Mouse (Mus musculus) left cerebral cortex, postnatal 36 days (tissue): ENCODE results near the gene Plekhm3. TPM values are rescaled to one million over a fixed set of nuclear protein-coding genes. Genes with fewer than 3 reads are reported as not detected.

Experiments
- DNase-seq, 2 experiments: peaks; one replicate each; pipeline ENCODE4 v3.0.0; 2021 to 2022; ENCODE audit warnings: low spot score in 2 of 2, mixed read lengths in 1 of 2
- intact Hi-C: fragments of 180-260 bp; cut with DNase I; formaldehyde crosslinking; loops from one replicate; pipeline ENCODE4 v1.15.1; 2025
- total RNA-seq, 2 experiments: library from RNA; stranded (reverse); gene quantifications; 2 replicates each; pipeline ENCODE4 v1.2.3; 2021

The Plekhm3 gene
- total RNA-seq, 2 experiments from 2014 or later = 34.6 to 40.4 TPM

DNA sequence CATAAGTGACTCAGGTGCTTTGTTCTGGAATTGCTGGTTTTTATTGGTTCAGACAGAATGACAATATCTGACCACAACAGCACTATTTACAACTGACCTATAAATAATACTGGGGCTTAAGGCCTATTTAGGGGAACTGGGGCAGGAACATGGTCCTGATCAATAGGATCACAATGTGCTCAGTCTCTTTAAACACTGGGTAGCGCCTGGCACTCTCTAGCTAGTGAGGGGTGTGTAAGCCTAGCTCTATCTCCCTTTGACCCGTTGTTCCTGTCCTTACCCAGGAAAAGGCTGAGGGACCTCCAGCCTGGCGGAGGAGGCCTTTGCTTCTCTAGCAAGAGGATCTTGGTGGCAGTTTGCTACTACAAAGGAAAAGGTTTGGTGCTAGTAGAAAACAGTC, 111.6 kb downstream of the Plekhm3 start:
- intact Hi-C loops = no loop called here
- no peak for DNase-seq

DNA sequence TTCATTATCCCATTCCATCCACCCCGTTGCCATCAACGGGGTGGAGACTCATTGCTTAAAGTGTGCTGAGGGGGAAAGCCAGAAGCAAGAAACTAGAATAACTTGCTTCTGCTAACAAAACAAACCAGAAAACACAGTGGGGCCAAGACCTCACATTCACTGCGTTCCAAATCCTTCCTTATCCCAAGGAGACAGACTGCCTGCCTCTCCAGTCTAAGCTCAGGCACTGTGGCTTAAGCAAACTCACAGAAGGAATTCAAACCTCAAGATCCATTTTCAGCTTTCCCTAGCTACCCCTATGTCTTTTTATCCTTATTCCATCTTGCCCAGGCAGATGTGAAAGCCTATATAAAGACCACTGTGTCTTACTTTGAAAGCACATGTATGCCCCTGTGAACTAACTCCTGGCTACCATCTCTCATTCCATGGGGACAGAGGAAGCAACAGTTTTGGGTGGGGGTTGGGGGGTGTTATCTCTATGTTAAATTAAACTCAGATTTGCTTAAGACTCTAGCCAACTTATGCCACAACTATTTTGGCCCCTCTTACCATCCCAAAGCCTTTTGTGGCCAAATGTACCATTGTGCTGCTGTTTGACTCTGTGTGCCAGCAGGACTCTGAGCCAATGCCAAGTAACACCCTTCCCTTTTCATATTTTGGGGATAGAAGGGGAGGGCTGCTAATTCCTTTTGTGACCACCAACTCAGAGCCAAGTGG, 112.6 kb downstream of the Plekhm3 start:
- intact Hi-C loops = no loop called here
- DNase-seq = no peak

GRCm38 (mm10) chr1:64840930-64841329, 115.7 kb downstream of the Plekhm3 start:
- DNase-seq = no peak
- intact Hi-C loops = no loop called here

DNA sequence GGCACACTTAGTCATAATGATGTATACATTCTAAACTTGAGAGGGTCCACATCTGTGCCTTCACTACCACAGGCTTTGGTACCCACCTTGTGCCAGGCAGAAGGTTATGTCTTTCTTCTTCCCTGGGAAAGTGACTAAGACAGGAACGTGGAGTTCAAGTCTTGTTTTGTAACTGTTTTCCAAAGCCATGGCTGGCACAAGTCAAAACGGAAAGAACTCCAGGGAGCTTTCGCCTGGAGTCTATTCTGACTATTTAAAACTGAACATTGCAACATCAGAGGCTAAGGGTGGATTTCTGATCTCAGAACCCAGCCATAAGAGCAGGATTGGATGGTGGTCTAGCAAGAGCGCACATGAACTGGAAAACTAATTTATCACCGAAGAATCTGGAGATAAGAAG, 120.0 kb downstream of the Plekhm3 start:
- intact Hi-C loops = no loop called here
- no peak for DNase-seq

GRCm38 (mm10) chr1:64836114-64836513, 120.5 kb downstream of the Plekhm3 start:
- no peak for DNase-seq
- intact Hi-C loops = no loop called here

- intact Hi-C loops = no loop called here
- DNase-seq = no peak
These were observed 125.1 kb downstream of the Plekhm3 start for GRCm38 (mm10) chr1:64831552-64831951.

GRCm38 (mm10) chr1:64827434-64827833, 129.2 kb downstream of the Plekhm3 start:
- intact Hi-C loops = no loop called here
- DNase-seq = no peak

- DNase-seq = no peak
- intact Hi-C loops = no loop called here
These were observed 130.1 kb downstream of the Plekhm3 start for GRCm38 (mm10) chr1:64826348-64827103.

DNA sequence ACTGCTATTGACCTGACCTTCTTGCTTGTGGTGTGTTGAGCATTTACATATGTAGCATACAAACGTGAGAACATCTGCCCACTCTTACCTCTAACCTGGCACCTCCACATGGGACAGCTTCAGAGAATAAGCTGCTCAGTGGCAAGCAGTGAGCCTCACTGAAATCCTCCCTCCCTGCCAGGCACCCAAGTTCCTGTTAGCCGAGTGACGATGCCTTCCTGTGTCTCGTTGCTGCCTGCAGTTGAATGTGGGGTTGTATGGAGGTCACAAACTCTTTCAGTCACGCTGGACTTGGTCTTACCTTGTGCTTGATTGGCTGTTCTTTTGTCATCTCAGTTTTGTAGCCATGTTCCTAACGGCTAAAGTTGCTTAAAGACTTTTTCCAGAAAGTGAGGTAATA, 133.1 kb downstream of the Plekhm3 start:
- no peak for DNase-seq
- intact Hi-C loops = no loop called here

- DNase-seq = no peak
- intact Hi-C loops = no loop called here
These were observed 138.9 kb downstream of the Plekhm3 start for GRCm38 (mm10) chr1:64817709-64818108.

DNA sequence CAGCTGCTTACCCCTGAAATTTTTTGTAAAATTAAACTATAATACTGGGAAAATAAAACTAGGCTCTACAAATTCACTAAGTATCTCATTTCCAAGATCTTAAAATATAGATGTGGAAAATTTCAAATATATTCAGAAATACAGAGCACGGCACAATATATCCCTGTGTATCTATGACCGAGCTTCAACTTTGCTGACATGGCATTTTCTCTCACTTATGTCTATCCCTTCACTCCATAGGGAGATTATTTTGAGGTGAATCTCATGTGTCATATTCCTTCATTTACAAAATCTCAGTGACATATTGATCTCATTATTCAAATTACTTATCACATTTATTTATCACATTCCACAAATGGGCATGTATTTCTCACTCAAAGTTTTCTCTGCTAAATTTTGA, 143.4 kb downstream of the Plekhm3 start:
- intact Hi-C loops = no loop called here
- no peak for DNase-seq

- DNase-seq = no peak
- intact Hi-C loops = no loop called here
These were observed 144.7 kb downstream of the Plekhm3 start for GRCm38 (mm10) chr1:64811956-64812355.

DNA sequence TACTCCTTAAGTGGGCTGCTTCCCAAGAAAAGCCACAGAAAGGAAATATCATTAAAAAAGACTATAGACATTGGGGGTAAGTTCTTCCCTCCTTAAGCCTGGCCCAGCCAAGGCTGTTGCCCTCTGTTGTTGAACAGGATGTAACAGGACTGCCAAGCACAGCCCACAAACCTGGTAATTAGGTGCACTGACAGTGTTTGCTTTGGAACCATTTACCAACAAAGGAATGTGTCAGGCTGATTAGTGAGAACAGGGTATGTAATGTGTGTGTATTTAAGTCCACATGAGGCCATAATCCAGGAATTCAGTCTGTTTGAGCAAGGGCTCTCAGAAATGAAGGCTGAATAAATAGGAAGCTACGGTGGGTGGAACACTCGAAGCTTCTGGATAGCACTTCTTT, 147.5 kb downstream of the Plekhm3 start:
- intact Hi-C loops = no loop called here
- no peak for DNase-seq

- no peak for DNase-seq
- intact Hi-C loops = no loop called here
These were observed 148.9 kb downstream of the Plekhm3 start for GRCm38 (mm10) chr1:64807766-64808165.

- DNase-seq = no peak
- intact Hi-C loops = no loop called here
These were observed 151.4 kb downstream of the Plekhm3 start for GRCm38 (mm10) chr1:64805217-64805616.

DNA sequence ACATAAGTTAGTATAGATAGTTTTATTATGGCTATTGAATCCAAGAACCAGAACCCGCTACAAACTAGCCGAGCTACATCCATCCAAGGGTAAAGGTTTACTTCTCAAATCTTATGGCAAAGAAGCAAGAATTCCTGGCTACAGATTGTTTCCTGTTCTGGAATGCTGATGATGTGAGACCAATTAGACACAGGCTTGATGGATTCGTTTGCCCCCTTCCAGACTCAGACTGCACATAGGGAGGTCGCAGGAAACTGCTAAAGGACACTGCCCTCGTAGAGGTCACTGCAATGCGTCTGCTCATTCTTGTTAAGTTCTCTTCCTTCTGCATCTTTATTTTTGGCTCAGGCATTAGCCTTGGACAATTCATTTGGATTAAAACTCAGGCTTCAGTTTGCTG, 154.0 kb downstream of the Plekhm3 start:
- no peak for DNase-seq
- intact Hi-C loops = no loop called here

GRCm38 (mm10) chr1:64797621-64798020, 159.0 kb downstream of the Plekhm3 start:
- intact Hi-C loops = no loop called here
- no peak for DNase-seq

GRCm38 (mm10) chr1:64796867-64797582, 159.6 kb downstream of the Plekhm3 start:
- intact Hi-C loops = no loop called here
- no peak for DNase-seq

DNA sequence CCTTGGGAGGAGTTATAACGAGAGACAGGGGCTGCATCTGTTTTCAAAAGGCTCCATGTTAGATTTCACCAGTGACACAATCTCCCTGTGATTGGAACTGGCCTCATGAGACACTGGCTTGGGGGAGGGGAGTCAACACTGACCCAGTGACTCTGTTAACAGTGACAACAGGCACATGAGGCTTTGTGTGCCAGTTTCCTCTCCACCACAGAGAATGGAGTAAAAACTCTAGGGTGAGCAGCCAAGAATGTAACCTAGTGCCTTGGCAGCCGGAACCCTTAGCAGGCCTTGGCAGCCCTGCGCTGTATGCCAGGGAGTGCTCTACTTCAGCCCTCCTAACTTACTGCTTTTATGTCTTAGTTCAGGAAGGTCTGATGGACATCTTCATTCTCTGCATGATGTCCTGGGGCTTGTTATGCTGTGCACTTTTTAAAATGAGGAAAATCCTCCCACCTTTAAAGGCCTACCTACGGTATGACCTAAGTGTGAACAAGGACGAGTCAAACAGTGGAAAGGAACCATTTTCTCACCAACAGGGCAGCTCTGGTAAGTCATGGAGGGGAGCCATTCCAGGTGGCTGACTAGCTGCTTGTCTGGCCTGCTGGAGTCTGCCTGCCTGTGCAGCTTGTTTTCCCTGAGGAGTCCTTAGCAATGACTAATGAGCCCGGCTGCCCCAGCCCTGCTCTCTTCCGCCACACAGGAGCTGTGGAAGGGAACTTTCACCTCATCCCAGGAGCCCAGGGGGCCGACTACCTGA, 161.2 kb downstream of the Plekhm3 start:
- intact Hi-C loops = no loop called here
- no peak for DNase-seq

DNA sequence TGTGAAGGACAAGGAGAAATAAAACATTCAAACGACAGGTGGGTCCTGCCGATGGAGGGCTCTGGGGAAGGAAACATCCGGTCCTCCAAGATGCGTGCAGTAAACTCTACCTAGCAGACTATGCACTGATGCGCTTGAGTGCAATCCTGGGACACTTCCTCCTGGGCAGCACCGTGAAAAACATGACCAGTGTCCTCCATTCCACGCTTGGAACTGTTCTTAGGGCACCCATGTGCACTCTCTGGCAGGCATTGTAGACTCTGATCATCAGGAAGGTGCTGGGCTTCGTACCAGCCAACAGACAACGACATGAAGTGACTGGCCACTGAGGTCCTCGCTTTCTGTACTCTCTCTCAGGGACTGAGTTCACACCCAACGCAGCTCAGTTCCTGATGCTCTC, 162.5 kb downstream of the Plekhm3 start:
- intact Hi-C loops = no loop called here
- no peak for DNase-seq
